Mouse (Mus musculus) forebrain, embryonic 10.5 days (tissue): ENCODE data around the gene Mylk. TPM values are rescaled to one million over a fixed set of nuclear protein-coding genes. Genes with fewer than 3 reads are reported as not detected.
"Not testable (repeated sequence)": the region's sequence is repeated elsewhere in the genome, so short reads cannot be mapped to it uniquely, and the experiment has no call there.

Experiments
- DNase-seq: peaks from one replicate; pipeline ENCODE4 v3.0.0-alpha.2; 2017; ENCODE audit warnings: low spot score; ENCODE audit errors: extremely low spot score
- H3K27ac ChIP-seq: fragments of 300-500 bp; sonication (generic); 2 replicates; pipeline ENCODE4 v1.5.1; 2016; ENCODE audit warnings: mild to moderate bottlenecking
- H3K27me3 ChIP-seq: fragments of 300-500 bp; sonication (generic); 2 replicates; pipeline ENCODE4 v1.6.1; 2016; ENCODE audit warnings: mild to moderate bottlenecking; ENCODE audit not compliant: poor library complexity, severe bottlenecking
- H3K36me3 ChIP-seq: fragments of 300-500 bp; sonication (generic); replicated peaks from 2 replicates; pipeline ENCODE4 v1.6.1; 2016; ENCODE audit warnings: mild to moderate bottlenecking, moderate library complexity
- H3K4me1 ChIP-seq: fragments of 300-500 bp; sonication (generic); 2 replicates; pipeline ENCODE4 v1.6.1; 2016
- H3K4me3 ChIP-seq: fragments of 300-500 bp; sonication (generic); 2 replicates; pipeline ENCODE4 v1.5.1; 2016; ENCODE audit warnings: mild to moderate bottlenecking, moderate library complexity
- H3K9me3 ChIP-seq: fragments of 300-500 bp; sonication (generic); 2 replicates; pipeline ENCODE4 v1.6.1; 2016; ENCODE audit warnings: mild to moderate bottlenecking, moderate library complexity
- WGBS: fragments of 180-500 bp; shearing (Covaris S2); methylation state at CpG from one replicate; pipeline ENCODE4 v1.1.7; 2016; 5-methylcytosine and 5-hydroxymethylcytosine counted together
- polyA plus RNA-seq: library from polyadenylated mRNA; unstranded; fragments of >200 nt; fragmentation: Nextera tagmentation; extraction: Ambion mirVana; gene quantifications from 2 replicates; pipeline ENCODE4 v1.2.1, GENCODE M21; 2016

Gene Mylk
- 3.8 and 5.1 TPM in 2 replicates for polyA plus RNA-seq

DNA sequence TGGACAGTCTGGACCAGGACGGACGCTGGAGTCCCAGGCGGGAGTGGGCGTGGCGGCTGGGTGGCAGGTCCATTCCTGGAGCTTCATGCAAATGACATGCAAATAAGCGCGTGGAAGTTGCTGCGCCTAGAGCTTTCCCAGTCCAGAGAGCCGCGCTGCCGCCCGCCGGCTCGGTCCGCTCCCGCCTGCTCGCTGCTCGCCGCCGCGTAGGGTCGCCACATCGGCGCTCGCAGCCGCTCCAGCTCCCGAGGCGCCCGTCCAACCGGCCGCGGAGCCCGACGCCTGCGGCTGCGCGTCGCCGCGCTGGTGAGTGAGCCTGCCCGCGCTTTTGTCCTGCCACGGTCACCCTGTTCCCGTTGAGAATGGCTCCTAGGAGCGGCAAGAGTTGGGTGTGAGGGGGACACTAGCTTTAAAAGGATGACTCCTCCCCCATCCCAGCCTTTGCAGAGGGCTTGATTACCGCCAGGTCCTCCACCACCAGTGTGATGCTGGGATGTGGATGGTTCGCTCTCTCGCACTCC is at the start of gene Mylk:
Gene Mylk, plus strand, starts transcription at position 146 of the 521 bp plus-strand sequence.
- Histone ChIP-seq H3K27me3 (peaks cover 41% of the 10 kb centered on the region), H3K36me3 (no peaks in the 10 kb centered on the region; the same call in 1 of the 2 replicates), H3K27ac (peak within 1 kb of the TSS; percentile 82), H3K4me1 (peaks cover 45% of the 10 kb centered on the region), H3K4me3 (peak within 1 kb of the TSS; percentile 59), H3K9me3 (no peaks in the 10 kb centered on the region)
- peak; percentile 90 for DNase-seq
- under 1% methylated on average over 48 of the region's 48 CpGs for WGBS

GRCm38 (mm10) chr16:34698721-34699120 is 46.3 kb upstream of the Mylk start:
- H3K27me3 ChIP-seq, H3K27ac ChIP-seq, DNase-seq, H3K4me1 ChIP-seq, H3K4me3 ChIP-seq, H3K9me3 ChIP-seq: not testable (repeated sequence)
- WGBS = 84% methylated on average over 3 of the region's 3 CpGs
- H3K36me3 ChIP-seq = peaks cover 68% of the 10 kb centered on the region

DNA sequence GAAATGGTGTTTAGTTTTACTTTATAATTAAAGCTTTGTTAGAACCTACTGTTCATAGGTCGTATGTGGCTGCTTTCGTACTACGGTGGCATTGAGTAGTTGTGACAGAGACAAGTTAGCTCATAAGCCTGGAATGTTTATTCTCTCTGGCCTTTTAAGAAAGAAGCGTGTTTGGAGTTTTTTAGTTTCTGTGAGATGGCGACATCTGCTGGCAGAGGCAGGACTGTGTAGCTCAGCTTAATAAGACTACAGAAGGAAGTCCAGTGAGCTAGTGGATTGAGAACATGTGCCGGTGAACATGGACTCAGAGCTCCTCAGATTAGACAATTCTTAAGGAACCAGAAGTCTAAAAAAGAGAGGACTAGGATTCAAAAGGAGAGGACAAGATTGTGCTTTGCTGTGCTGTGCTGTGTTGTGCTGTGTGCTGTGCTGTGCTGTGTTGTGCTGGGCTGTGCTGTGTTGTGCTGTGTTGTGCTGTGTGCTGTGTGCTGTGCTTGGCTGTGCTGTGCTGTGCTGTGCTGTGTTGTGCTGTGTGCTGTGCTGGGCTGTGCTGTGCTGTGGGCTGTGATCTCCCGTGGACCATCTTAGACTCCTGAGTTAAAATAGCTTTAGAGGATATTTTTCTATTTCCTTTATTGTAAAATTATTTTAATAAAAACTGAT is 44.7 kb upstream of the Mylk start:
- Histone ChIP-seq H3K9me3 (no peaks in the 10 kb centered on the region), H3K27ac (no peak overlapping the region), H3K27me3 (no peaks in the 10 kb centered on the region), H3K36me3 (peaks cover 79% of the 10 kb centered on the region), H3K4me1 (0 out of 2 replicates have a peak, but pooled peaks cover 5% of the 10 kb centered on the region), H3K4me3 (no peak overlapping the region)
- WGBS = 41% methylated on average over 7 of the region's 7 CpGs
- peak; percentile 69 for DNase-seq

- 0 out of 2 replicates have a peak, but pooled peaks cover 5% of the 10 kb centered on the region for H3K4me1 ChIP-seq
- no peak overlapping the region for H3K27ac ChIP-seq
- DNase-seq = no peak
- H3K27me3 ChIP-seq = no peaks in the 10 kb centered on the region
- H3K4me3 ChIP-seq = no peak overlapping the region
- no peaks in the 10 kb centered on the region for H3K9me3 ChIP-seq
- peaks cover 79% of the 10 kb centered on the region for H3K36me3 ChIP-seq
- WGBS = 88% methylated on average over 6 of the region's 6 CpGs
Measured at GRCm38 (mm10) chr16:34700828-34701216, 44.2 kb upstream of the Mylk start.

DNA sequence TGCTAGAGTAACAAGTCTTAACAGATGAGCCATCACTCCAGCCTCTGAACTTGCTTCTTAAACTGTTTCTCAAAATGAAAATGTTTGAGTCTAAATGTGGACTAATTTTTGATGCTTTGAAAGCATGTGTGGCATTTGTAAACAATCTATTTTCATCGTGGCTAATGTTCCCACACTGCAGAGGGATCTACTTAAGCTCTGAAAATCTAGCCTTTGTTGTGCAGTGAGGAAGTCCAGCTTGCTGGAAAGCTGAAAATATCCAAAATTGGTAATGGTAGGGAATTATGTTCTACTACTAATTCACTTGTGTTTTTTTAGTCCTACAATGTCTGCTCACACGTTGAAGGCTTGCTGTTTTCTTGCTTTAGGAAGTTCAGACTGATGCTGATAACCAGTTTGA is 39.0 kb upstream of the Mylk start:
- Histone ChIP-seq H3K9me3 (no peaks in the 10 kb centered on the region), H3K36me3 (peaks cover 85% of the 10 kb centered on the region), H3K27me3 (no peaks in the 10 kb centered on the region), H3K4me3 (no peak overlapping the region), H3K4me1 (no peaks in the 10 kb centered on the region), H3K27ac (no peak overlapping the region)
- WGBS = 85% methylated on average over 2 of the region's 2 CpGs
- DNase-seq = no peak

DNA sequence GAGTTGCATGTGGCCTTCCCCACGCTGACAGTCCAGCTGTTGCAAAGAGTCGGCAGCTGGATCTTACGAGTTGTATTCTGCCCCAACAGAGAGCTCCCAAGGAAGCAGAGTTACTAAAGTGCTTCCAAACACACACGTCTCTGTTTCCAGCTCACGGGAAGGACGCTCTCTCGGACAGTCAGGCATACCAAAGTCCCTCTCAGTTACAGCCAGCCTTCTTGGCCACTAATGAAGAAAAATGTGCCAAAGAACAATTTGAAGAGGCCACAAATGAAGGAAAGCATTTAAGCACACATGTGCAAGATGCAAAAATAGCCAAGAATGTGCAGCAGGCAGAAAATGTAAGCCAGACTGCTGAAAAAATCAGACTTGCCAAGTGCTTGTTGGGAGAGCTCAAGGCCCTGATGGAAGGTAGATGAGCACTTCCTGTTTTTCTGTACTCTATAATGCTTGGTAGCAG is 38.5 kb upstream of the Mylk start:
- no peak overlapping the region for H3K4me3 ChIP-seq
- 91% methylated on average over 7 of the region's 7 CpGs for WGBS
- no peaks in the 10 kb centered on the region for H3K27me3 ChIP-seq
- peaks cover 83% of the 10 kb centered on the region for H3K36me3 ChIP-seq
- no peak for DNase-seq
- H3K9me3 ChIP-seq = no peaks in the 10 kb centered on the region
- no peak overlapping the region for H3K27ac ChIP-seq
- H3K4me1 ChIP-seq = no peaks in the 10 kb centered on the region

- H3K27me3 ChIP-seq = no peaks in the 10 kb centered on the region
- no peak for DNase-seq
- H3K4me1 ChIP-seq = no peaks in the 10 kb centered on the region
- peaks cover 78% of the 10 kb centered on the region for H3K36me3 ChIP-seq
- WGBS = 88% methylated on average over 3 of the region's 3 CpGs
- no peak overlapping the region for H3K27ac ChIP-seq
- no peaks in the 10 kb centered on the region for H3K9me3 ChIP-seq
- no peak overlapping the region for H3K4me3 ChIP-seq
Measured at GRCm38 (mm10) chr16:34711481-34711880, 33.5 kb upstream of the Mylk start.

DNA sequence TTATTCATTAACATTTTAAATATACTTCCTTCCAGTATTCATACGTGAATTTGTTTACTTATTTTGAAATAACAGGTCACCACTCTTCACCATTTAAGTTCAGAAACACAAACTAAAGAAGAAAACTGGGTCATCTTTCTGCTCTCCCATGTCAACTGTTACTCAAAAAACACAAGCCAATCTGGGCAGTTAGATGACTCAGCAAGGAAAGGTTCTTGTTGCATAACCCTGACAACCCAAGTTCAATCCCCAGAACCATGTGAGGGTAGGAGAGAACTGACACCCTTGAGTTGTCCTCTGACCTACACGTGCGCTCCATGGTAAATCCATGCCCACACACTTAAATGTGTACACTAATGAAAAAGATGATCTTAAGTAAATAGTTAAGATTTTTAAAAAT is 19.9 kb upstream of the Mylk start:
- Histone ChIP-seq H3K27me3 (no peaks in the 10 kb centered on the region), H3K27ac (no peak overlapping the region)
- 95% methylated on average over 3 of the region's 3 CpGs for WGBS

GRCm38 (mm10) chr16:34728610-34729009 is 16.4 kb upstream of the Mylk start:
- H3K36me3 ChIP-seq = peaks cover 34% of the 10 kb centered on the region
- not testable (repeated sequence) for H3K27me3 ChIP-seq, DNase-seq, H3K9me3 ChIP-seq, H3K4me3 ChIP-seq, H3K27ac ChIP-seq, H3K4me1 ChIP-seq

More for the DNA sequence above, 19.9 kb upstream of the Mylk start:
- DNase-seq = no peak
- Histone ChIP-seq H3K36me3 (peaks cover 64% of the 10 kb centered on the region), H3K9me3 (no peaks in the 10 kb centered on the region; the same call in 1 of the 2 replicates), H3K4me3 (no peak overlapping the region), H3K4me1 (no peaks in the 10 kb centered on the region)

- WGBS = 94% methylated on average over 1 of the region's 1 CpGs
- no peaks in the 10 kb centered on the region for H3K27me3 ChIP-seq
- H3K4me3 ChIP-seq = no peak overlapping the region
- H3K27ac ChIP-seq = no peak overlapping the region
- H3K9me3 ChIP-seq = no peaks in the 10 kb centered on the region; the same call in 1 of the 2 replicates
- no peak for DNase-seq
- H3K4me1 ChIP-seq = no peaks in the 10 kb centered on the region
- H3K36me3 ChIP-seq = peaks cover 28% of the 10 kb centered on the region
Measured at GRCm38 (mm10) chr16:34729371-34729770, 15.6 kb upstream of the Mylk start.

- DNase-seq = no peak
- Histone ChIP-seq H3K36me3 (no peaks in the 10 kb centered on the region), H3K27me3 (peaks cover 7% of the 10 kb centered on the region), H3K9me3 (no peaks in the 10 kb centered on the region), H3K4me3 (no peak overlapping the region), H3K4me1 (no peaks in the 10 kb centered on the region), H3K27ac (no peak overlapping the region)
- whole genome bisulfite sequencing = 94% methylated on average over 4 of the region's 4 CpGs
Measured at GRCm38 (mm10) chr16:34738656-34739233, 6.3 kb upstream of the Mylk start.

DNA sequence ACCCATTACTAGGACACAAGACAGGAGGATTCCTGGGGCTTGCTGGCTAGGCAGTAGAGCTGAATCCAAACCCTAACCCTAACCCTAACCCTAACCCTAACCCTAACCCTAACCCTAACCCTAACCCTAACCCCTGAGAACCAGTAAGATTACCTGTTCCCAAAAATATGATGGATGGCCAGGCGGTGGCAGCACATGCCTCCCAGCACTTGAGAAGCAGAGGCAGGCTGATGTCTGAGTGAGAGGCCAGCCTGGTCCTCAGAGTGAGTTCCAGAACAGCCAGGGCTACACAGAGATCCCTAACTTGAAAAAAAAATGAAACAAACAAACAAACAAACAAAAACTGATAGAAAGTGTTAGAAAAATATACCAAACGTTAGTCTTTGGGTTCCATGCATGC is 2.1 kb upstream of the Mylk start:
- no peaks in the 10 kb centered on the region for H3K36me3 ChIP-seq
- 53% methylated on average over 2 of the region's 2 CpGs for WGBS
- no peak overlapping the region for H3K4me3 ChIP-seq
- H3K9me3 ChIP-seq = no peaks in the 10 kb centered on the region
- H3K4me1 ChIP-seq = peaks cover 23% of the 10 kb centered on the region
- H3K27ac ChIP-seq = no peak overlapping the region
- no peak for DNase-seq
- peaks cover 39% of the 10 kb centered on the region for H3K27me3 ChIP-seq

DNA sequence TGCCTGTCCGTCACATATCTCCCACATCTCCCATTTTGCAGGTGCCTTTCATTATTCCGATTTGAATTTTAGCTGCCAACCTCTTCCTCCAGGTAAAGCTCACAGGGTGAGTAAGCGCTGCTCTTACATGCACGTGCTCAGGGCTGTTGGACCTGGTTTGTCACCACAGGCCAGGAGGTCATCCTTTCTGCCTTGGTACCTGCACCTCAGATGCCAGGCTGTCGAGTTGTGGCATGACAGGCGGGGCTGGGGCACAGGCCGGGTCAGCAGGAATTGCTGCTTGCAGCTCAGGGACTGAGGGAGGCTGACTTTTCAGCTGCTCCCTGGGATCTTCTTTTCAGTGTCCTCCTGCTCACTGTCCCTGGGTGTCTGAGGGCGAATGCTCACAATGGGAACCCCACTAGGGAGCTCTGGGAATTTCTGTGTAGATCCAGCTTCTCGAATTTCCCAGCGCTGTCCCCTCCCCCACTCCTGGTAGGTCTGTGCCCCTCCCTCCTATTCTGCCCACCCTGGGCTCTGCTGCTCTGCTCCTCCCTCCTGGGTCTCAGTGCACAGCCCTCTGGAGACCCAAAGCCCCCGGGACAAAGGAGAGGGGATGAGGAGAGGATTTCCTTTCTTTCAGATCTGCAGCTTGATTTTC is 3.2 kb downstream of the Mylk start:
- Histone ChIP-seq H3K36me3 (no peaks in the 10 kb centered on the region; the same call in 1 of the 2 replicates), H3K27me3 (peaks cover 39% of the 10 kb centered on the region), H3K27ac (peak overlapping the region; percentile 83), H3K9me3 (no peaks in the 10 kb centered on the region; the same call in 1 of the 2 replicates), H3K4me3 (peak overlapping the region; percentile 32), H3K4me1 (peaks cover 61% of the 10 kb centered on the region)
- WGBS = 14% methylated on average over 11 of the region's 11 CpGs
- peak; percentile 58 for DNase-seq
